Mouse (Mus musculus) embryonic fibroblast, embryonic 13.5 days (primary cell): ENCODE data around the gene Stat5a. TPM values are rescaled to one million over a fixed set of nuclear protein-coding genes. Genes with fewer than 3 reads are reported as not detected.

Experiments
- H3K27ac ChIP-seq: 2 replicates; pipeline ENCODE4 v1.5.1; 2012; ENCODE audit warnings: low read length, control low read depth, inconsistent platforms; ENCODE audit not compliant: insufficient read depth
- H3K4me1 ChIP-seq: 2 replicates; pipeline ENCODE4 v1.6.1; 2011; ENCODE audit warnings: low read length; ENCODE audit not compliant: control insufficient read depth, insufficient read depth
- H3K4me3 ChIP-seq: 2 replicates; pipeline ENCODE4 v1.5.1; 2011; ENCODE audit warnings: mild to moderate bottlenecking, control low read depth, low read length; ENCODE audit not compliant: insufficient read depth
- CTCF ChIP-seq: IDR thresholded peaks from 2 replicates; pipeline ENCODE4 v1.5.1; 2011; ENCODE audit warnings: mild to moderate bottlenecking, control low read depth, low read length, moderate library complexity, borderline replicate concordance; ENCODE audit not compliant: insufficient read depth
- POLR2A ChIP-seq: IDR thresholded peaks from 2 replicates; pipeline ENCODE4 v1.6.1; 2011; ENCODE audit warnings: low read depth, mild to moderate bottlenecking, control low read depth, low read length, moderate library complexity
- polyA plus RNA-seq: library from polyadenylated mRNA; stranded (reverse); fragments of >200 nt; gene quantifications from 2 replicates; pipeline ENCODE4 v1.2.4, GENCODE M21; 2011; ENCODE audit warnings: low read depth; ENCODE audit not compliant: missing spikeins, insufficient read length

Gene Stat5a
- polyA plus RNA-seq, 1 experiment = 12.4 TPM

DNA sequence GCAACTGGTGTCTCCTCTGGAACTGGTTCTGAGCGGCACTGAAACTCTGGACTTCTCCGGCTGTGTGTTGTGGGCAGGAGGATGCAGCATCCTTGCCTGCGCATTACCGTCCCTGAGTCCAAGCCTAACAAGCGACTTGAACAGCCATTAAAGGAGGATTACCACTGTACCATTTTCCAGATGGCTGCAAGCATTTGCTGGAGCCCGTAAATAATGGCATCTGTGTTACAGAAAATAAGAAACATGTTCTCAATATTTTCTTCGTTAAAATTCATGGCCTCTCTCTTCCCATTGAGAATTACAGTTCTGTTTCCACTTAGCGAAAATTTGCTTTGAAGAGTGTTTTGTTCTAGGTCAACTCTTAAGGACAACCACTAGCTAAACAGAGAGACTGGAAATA, 39.1 kb upstream of the Stat5a start:
- no peak overlapping the region for H3K4me3 ChIP-seq
- H3K27ac ChIP-seq = no peak overlapping the region
- H3K4me1 ChIP-seq = peaks cover 3% of the 10 kb centered on the region; the same call in 1 of the 2 replicates
- TF ChIP-seq CTCF (no peak), POLR2A (no peak)

DNA sequence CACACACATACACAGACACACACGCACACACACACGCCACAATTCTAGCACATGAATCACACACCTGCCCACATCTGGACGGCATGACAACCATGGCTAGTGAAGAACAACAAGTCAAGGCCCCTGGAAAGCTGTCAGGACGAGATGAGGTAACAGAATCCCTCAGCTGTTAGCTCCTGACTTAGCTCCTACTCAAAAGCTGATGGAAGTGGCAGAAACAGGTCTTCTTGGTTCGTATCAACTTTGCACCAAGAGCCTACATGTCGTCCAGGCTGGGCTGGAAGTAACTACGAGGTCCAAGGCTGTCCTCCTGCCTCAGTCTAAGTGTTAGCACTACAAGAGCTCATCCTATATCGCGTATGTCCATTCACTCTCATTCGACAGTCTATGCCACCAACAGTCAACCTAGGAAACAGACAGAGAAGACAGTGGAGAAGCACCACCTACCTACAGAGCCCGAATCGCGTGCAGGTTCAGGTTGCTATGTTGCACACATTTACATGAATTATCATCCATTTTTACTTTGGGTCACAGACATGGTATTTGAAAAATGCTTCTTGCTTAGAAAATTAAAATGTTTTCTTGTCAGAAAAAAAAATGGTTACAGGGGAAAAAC, 37.4 kb upstream of the Stat5a start:
- H3K27ac ChIP-seq = no peak overlapping the region
- peaks cover 3% of the 10 kb centered on the region; the same call in 1 of the 2 replicates for H3K4me1 ChIP-seq
- TF ChIP-seq POLR2A (no peak), CTCF (no peak)
- H3K4me3 ChIP-seq = no peak overlapping the region

DNA sequence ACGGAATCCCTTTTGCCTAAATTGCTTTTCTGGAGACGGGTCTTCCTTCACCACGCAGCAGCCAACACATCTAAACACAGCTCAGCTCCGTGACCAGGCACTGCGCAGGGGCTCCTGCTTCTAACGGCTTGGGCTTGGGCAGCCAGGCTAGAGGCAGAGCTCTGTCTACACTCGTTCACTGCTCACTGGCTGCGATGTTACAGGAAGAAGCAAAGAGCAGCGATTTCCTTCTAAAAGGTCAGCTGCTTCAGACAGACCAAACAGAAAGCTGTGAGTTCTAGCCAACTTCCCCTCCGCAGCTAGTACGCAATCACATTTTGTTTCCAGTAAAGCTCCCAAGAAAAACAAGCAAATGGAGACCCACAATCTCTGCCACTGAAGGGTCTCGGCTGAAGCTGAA, 36.8 kb upstream of the Stat5a start:
- no peak overlapping the region for H3K4me3 ChIP-seq
- H3K4me1 ChIP-seq = peaks cover 3% of the 10 kb centered on the region; the same call in 1 of the 2 replicates
- no peak for TF ChIP-seq POLR2A
- no peak for TF ChIP-seq CTCF
- H3K27ac ChIP-seq = no peak overlapping the region

DNA sequence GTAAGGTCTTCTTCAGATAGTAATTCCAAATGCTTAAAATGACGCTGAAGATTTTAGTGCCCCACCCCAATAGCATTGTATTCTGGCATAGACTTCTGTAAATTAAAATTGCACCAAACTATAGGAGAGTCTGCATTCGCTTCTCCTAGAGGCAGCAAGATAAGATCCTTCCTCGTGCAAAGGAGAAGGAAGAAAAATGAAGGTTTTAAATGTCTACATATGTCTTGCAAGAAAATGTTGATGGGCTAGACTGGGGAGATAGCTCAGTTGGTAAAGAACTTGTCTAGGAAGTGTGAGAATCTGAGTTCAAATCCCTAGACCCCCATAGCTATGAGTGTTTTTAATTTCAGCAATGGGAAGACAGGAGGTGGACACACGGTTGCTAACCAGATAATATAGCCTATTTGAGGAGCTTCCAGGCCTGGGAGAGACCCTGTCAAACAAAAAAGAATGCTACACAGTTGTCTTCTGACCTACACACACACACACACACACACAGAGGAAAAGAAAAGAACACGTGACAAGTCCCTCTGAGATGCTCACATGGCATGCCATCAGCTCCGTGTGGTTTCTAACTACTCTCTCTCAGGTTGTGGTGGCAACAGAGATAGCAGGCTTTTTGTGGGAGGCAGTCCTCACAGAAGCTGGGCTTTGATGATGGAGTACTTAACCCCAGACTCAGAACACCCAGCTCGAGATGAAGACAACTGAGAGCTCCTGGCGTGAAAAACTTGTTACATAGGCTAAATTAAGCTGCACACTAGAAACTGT, 35.4 kb upstream of the Stat5a start:
- TF ChIP-seq CTCF (no peak), POLR2A (no peak)
- no peak overlapping the region for H3K4me3 ChIP-seq
- H3K4me1 ChIP-seq = peaks cover 3% of the 10 kb centered on the region; the same call in 1 of the 2 replicates
- no peak overlapping the region for H3K27ac ChIP-seq

DNA sequence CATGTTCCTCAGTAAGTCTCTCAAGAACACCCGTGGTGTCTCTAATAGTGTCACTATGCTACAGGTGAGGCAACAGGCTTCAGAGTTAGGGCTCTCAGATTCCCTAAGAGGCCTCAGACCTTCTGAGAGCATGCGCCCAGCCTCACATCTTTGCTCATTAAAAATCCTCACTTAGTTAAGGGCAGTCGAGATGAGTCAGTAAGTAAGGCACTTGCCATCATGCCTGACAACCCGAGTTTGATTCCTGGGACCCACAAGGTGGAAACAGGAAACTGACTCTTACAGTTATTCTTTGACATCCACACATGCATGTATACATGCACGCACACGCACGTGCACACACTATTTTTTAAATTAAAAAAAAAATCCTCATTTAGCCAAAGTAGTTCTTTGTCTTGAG, 34.7 kb upstream of the Stat5a start:
- H3K4me1 ChIP-seq = peaks cover 3% of the 10 kb centered on the region; the same call in 1 of the 2 replicates
- TF ChIP-seq POLR2A (no peak), CTCF (no peak)

DNA sequence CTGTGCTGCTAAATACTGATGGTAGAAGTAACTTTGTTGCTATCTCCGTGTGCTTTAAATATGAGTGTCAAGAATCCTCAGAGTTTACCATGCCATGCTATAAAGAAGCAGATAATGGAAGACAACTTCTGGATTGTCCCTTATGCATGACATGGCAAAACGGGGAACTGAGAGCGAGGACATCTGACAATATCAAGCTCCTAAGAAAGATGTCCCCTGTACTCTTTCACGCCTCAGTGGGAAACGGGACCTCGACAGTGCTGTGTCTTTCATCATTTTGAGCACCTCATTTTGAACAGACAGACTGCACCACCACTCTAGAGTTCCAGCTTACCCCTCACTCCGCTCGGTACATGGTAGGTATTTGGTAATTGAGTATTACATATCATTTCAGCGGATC, 33.7 kb upstream of the Stat5a start:
- peaks cover 3% of the 10 kb centered on the region; the same call in 1 of the 2 replicates for H3K4me1 ChIP-seq
- H3K27ac ChIP-seq = no peak overlapping the region
- TF ChIP-seq CTCF (no peak), POLR2A (no peak)
- no peak overlapping the region for H3K4me3 ChIP-seq

More for the DNA sequence above, 34.7 kb upstream of the Stat5a start:
- Histone ChIP-seq H3K4me3 (no peak overlapping the region), H3K27ac (no peak overlapping the region)

DNA sequence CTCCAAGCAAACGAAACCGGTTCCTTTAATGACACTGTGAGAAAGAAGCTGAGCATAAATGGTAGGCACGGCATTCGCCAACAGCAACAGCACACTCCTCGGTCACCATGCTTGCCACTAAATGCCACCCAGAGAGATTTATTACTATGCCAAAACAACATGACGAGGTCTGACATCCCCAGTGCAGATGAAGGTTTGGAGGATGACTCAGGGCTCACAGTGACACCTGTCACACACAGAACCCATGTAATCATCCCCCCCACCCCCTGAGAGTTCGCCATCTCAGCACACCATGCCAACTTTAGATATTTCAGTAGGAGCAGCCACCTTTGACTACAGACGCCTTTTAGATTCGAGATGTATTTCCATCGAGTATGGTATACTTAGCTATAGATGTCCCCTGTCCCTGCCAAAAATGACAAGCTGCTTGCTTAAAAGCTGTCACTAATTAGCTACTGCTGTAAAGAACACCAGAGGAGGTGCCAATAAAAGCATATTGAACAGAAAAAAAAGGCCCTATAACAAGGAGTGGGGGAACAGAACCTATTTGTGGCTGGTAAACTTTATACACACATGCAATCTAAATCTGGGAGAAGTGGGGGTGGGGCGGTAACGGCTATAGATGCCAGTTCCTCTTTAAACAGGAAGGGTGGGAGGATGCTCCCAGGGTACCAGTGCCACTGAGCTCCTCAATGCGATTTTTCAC, 32.8 kb upstream of the Stat5a start:
- Histone ChIP-seq H3K27ac (no peak overlapping the region), H3K4me1 (peaks cover 3% of the 10 kb centered on the region; the same call in 1 of the 2 replicates), H3K4me3 (no peak overlapping the region)
- no peak for TF ChIP-seq POLR2A

DNA sequence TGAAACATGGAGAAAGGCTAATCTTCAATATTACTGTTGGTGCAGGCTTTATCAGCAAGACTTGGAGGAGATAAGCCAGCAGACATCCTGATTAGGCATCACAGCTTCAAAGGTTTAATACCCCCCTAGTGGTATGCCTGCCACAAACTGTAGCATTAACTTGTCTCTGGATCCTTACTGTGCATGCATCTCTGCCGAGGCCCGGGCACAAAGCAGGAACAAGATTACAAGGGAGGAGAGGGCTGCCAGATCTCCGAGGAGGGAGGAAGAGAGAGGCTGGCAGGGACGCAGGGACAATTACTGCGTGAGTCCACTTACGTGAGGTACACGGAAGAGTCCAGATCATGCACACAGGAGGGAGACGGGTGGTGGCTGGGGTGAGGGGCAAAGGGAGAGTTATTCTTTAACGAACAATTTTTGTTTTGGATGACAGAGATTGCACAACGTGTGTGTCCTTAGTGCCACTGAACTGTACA, 30.4 kb upstream of the Stat5a start:
- peaks cover 3% of the 10 kb centered on the region; the same call in 1 of the 2 replicates for H3K4me1 ChIP-seq
- H3K27ac ChIP-seq = no peak overlapping the region
- no peak overlapping the region for H3K4me3 ChIP-seq
- TF ChIP-seq POLR2A (no peak), CTCF (no peak)

DNA sequence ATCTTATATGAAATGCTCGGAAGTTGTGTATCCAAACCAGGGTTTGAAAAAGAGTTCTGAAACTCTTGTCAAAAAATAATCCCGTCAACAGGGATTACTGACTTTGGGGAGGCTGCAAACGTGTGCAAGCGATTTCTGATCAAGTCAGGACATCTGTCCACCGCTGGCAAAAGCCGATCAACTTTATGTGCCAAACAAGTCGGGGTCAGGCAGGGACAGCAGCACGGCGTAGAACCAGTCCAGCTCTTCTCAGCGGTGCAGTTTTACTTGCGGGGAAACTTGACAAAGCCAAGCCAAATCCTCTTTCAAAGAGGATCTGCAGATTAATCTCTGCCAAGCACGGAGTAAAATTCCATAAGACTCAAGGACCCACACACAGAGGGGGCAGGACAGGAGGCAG, 29.5 kb upstream of the Stat5a start:
- Histone ChIP-seq H3K27ac (no peak overlapping the region), H3K4me3 (no peak overlapping the region), H3K4me1 (no peaks in the 10 kb centered on the region)
- TF ChIP-seq POLR2A = no peak
- TF ChIP-seq CTCF = no peak

DNA sequence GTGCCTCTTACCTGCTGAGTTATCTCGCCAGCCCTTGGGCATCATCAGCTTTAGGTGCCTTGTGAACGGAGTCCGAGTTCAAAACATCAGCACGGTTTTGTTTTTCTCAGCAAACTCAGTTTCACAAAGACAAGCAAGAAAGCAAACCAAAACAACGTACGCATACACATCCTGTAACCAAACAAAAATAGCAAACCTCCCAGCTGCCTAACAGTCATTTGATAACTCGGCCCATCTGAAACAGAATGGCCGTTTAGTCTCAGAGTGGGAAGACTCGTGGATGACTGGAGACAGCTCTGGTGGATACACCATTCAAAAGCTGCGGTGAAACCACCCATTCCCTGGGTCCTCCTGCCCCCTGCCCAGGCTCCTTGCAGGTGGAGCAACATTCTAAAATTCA, 27.8 kb upstream of the Stat5a start:
- no peak overlapping the region for H3K27ac ChIP-seq
- no peak for TF ChIP-seq CTCF
- no peak for TF ChIP-seq POLR2A

More for the DNA sequence above, 27.8 kb upstream of the Stat5a start:
- no peaks in the 10 kb centered on the region for H3K4me1 ChIP-seq
- H3K4me3 ChIP-seq = no peak overlapping the region
